Mouse (Mus musculus) layer of hippocampus, adult 18-20 months (tissue): ENCODE data around the gene Ndufb5. TPM values are rescaled to one million over a fixed set of nuclear protein-coding genes. Genes with fewer than 3 reads are reported as not detected.
"Not testable (repeated sequence)": the region's sequence is repeated elsewhere in the genome, so short reads cannot be mapped to it uniquely, and the experiment has no call there.

ENCODE experiments used
- DNase-seq, 2 experiments: peaks; one replicate each; pipeline ENCODE4 v3.0.0; 2022; ENCODE audit warnings: low spot score in 2 of 2
- total RNA-seq, 2 experiments: library from RNA; stranded (reverse); gene quantifications; 2 replicates each; pipeline ENCODE4 v1.2.3; 2021

The Ndufb5 gene
- total RNA-seq, 2 experiments from 2014 or later: 181 to 187 TPM

DNA sequence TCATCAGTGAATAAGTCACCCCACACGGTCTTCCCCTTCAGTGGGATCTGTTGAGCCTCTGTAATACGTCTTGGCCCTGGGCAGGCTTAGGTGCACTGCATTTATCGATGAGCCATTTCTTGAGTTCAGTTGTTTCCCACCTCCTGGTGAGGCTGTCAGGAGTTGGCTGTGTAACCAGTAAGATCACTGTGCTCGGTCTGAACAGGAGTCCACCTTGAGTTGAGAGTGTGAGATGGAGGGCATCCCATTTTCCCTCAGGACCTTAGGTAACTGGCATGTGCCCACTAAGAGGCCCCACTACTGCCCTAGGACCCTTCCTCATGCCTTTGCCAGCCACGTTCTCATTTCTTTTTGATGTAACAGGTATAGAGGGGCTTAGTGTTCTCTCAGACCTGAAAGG lies 10.8 kb upstream of the Ndufb5 start:
- no peak for DNase-seq

DNA sequence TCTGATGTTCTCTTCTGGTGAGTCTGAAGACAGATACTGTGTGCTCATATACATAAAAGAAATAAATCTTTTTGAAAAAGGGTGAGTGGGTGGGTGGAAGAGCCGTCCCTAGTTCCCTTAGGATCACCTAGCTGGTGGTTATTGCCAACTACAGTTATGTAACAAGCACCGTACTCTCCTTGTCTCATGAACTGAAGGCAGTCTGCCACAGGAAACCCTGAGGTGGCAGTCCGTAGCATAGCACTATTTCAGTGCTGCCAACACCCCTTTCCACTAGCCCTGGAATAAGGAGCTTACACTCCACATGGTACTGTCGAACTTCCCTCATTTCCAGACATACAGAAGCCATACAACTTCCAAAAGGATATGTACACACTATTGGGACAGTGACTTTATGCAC lies 8.9 kb upstream of the Ndufb5 start:
- DNase-seq: no peak

DNA sequence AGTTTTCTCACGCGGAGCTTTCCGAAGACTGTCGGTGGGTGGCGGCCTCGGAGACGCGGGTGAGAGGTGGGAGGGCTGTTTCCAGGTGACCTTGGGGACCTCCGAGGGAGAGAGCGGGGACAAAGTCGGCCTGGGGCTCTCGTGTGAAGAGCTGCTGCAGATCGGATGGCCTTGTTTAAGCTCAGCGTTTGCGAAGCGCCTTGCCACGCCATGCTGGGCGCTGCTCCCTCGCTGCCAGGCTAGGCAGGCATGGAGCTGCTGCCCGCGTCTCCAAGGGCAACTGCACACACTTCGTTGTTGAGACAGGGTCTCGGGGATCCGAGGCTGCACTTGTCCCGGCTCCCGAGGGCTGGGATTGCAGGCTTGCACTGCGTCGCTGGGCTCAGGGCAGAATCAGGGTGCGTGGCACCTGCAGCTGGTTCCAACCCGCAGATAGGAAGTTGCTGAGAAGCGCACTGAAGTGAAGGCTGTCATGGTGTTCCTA lies 424 bp downstream of the Ndufb5 start, which contains the start of gene Mrpl47:
Mrpl47 (minus strand) TSS at position 434 of the 484 bp plus-strand sequence.
- DNase-seq: no peak

DNA sequence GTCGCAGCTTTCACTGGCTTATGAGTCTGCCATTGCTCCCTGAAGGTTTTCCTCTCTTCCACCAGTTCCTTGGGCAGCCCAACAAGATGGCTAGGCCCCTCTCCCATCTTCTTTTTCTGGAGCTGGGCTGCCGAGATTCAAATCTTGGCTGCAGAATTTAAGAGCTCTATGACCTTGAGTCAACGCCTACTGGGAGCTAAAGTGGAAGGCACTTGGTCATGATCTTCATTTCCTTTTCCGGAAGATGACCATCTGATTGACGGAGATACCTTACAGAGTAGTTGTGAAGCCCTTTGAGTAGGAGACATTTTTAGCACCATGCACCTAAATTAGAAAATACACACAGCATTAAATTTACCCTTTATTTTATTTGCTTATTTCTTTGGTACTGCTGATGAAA lies 1.8 kb downstream of the Ndufb5 start:
- DNase-seq: no peak

DNA sequence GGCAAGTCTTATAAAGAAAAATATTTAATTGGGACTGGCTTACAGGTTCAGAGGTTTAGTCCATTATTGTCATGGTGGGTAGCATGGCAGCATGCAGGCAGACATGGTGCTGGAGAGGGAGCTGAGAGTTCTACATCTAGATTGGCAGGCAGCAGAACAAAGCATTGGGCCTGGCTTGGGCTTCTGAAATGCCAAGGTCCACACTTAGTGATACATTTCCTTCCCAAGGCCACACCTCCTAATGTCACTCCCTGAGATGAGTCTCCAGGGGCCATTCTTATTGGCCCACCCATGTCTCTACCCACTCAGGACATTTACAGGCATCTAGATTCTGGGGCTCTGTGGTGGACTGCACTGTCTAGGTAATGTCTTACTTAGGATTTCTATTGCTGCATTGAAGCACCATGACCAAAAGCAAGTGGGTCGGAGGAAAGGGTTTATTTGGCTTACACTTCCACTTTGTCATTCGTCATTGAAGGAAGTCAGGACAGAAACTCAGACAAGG lies 5.5 kb downstream of the Ndufb5 start:
- DNase-seq: no peak

DNA sequence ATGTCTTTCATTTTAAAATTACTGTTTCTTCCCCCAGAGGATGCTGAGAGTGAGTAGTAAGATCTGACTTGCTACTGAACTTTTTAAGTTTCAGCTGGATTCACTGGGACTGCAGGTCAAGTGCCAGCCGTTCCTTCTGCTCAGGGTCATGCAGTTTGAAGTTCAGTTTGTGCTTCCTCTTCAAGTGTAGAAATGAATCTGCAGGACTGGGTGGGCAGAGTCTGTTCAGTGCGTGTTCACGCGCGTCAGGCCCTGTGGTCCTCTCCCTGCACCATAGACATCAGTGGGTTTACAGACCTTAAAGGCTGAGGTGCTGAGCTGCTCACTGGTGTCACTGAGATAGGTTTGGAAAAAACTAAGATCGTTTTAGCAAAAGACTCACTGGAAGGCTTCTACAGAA lies 8.2 kb downstream of the Ndufb5 start:
- no peak for DNase-seq

DNA sequence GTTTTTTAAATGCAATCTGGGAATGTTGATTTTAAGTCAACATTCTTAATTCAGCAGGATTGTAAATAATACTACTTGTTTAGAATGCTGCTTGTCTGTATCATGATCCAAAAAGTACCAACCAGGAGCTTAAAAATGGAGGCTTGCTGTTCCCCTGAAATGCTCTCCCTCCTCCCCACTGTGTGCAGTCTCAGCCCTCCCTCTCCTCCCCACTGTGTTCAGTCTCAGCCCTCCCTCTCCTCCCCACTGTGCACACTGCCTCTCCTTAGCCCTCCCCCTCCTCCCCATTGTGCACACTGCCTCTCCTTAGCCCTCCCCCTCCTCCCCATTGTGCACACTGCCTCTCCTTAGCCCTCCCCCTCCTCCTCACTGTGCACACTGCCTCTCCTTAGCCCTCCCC lies 8.6 kb downstream of the Ndufb5 start:
- DNase-seq: not testable (repeated sequence)

DNA sequence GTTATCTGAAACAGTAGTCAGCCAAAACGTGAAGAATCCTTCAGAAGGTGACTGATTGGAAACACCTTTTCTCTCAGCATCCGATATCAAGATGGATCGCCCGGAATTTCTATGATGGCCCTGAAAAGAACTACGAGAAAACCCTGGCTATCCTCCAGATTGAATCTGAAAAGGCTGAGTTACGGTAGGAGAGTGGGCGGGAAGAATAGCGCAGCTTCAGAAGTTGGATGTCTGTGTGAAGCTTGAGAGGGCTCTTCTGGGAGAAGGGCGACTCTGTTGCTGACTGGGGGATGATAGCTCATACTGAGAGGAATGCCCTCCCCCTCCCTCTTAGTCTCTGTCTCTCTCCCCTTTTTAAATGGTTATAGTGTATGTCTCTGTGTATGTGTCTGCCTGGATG lies 11.6 kb downstream of the Ndufb5 start:
- DNase-seq: peak; percentile 7 to 28

DNA sequence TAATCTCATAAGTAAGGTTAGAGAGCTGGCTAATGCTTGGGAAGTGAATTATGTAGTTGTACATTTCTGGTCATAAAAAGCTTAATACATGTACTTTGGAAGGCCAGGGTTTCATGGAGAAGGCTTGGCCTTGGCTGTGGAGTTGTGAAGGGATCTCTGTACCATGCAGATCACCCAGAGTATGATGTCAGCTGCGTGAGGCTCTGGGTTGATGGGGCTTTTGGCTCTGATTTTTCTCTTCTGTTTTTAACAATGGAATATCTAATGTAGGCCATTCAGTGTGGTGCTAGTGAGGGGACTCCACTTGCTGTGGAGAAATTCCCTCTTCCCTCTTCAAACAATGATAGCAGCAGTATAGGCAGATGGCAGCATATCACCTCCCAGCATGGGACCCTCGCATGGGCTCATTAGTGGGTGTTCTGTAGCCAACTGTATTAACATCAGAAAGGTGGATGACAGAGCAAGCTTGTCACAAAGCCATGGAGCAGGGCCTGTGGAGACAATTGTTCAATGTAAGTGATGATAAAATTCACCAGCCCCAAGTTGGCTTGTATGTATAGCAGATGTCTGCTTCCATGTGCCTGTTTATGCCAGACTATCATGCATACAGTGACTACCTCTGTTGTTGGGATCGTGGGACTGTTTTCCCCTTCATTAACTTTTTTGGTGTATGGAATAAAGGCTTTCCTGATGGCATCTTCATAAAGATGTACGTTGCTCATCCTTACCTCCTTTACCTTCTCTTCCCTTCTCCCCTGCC lies 13.2 kb downstream of the Ndufb5 start:
- no peak for DNase-seq

DNA sequence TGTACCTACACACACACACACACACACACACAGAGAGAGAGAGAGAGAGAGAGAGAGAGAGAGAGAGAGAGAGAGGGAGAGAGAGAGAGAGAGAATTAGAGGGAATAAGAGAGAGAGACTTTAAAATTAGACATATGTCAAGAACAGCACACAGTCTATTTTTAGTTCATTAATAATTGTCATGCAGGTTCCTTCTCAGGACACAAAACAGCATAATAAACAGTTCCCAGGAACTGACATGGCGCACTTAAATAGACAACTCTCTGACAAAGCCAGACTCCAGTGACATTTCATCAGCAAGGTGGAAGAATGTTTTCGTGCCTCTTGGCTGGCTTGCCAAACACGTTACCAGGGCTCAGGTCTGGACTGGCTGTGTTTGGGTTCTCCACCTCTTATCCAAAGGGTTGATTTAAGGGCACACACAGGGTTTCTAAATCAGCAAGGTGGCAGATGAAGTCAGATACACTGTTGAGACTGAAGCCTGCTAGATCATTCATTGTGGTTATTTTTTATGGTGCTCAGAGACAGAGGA lies 17.7 kb downstream of the Ndufb5 start:
- DNase-seq: no peak

DNA sequence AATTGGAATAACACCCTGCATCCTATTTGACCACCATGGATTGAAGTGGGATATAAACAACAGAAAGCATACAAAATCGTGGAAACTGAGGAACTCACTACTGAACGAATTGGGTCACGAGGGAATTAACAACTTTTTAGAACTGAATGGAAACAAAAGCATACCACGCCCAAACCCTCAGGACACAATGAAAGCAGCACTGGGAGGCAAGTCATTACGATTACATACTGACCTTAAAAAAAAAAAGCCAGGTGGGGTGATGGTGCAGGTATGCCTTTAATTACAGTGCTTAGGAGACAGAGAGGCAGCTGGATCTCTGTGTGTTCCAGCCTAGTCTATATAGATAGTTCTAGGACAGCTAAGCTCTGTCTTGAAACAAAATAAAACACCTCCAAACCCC lies 22.4 kb downstream of the Ndufb5 start:
- DNase-seq: no peak

DNA sequence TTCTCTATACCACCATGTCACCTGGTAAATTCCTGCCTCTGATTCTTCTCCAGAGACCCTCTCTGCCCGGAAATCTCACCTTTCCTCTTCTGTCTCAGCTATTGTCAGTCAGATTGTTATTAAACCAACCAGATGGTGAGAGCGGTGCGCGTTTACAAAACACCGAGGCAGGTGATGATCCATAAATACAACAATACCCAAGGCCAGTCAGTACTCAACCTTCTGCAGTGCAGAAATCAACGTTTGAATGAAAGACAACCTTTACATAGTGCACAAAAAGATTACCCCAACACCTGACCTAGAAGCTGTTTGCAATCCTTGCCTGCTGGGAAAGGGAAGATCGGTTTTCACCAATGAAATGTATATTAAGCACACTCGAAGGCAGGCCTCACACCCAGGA lies 26.2 kb downstream of the Ndufb5 start:
- DNase-seq: no peak

DNA sequence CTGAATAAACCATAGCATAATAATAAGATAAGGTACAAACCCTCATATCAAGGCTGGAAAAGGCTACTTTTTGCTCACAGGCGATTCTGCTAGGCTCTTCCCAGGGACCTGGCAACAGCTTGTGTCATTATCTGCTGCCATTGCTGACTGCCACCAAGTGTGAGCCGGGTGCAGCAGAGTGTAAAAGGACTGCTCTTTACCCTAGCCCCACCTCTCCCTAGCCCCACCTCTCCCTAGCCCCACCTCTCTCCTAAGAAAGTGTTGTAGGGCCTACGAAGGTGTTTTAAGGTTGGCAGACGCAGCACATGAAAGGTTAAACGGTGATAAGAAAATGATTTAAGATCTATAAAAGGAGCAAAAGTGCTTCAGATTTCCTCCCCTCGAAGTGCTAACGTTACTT lies 27.1 kb downstream of the Ndufb5 start:
- DNase-seq: no peak

DNA sequence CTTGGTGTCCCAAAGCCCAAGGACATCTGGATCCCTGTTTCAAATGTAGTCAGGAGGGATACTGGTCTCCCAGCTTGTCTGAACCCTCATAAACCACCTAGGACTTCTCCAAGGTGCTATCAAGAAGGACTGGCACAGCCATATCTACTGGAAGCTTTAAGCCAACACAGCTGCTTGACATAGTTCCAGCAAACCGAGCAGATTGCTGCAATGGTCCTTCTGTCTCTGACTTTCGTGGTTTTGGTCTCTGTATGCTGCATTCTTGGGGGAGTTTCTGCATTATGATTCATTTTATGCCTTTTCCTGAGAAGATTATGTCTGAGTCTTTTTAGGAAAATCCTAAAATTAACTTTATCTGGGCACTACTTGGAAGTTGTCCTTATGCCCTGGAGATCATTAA lies 34.0 kb downstream of the Ndufb5 start:
- DNase-seq: no peak

Other genes starting within 250 kb of the Ndufb5 start
- under 1 TPM in 1 of 2 experiments, not detected in 1; 0.76 TPM for gene Kcnmb3, start 244.8 kb upstream of the Ndufb5 start, total RNA-seq
- 10 to 100 TPM; 32.0 to 35.3 TPM for gene Zfp639, start 226.7 kb upstream of the Ndufb5 start, total RNA-seq
- gene Mfn1, start 207.5 kb upstream of the Ndufb5 start, total RNA-seq: 10 to 100 TPM; 86.7 to 88.5 TPM
- 10 to 100 TPM; 12.4 to 13.7 TPM for gene Gnb4, start 120.4 kb upstream of the Ndufb5 start, total RNA-seq
- gene Actl6a, start 30.7 kb upstream of the Ndufb5 start, total RNA-seq: 10 to 100 TPM; 16.3 to 17.3 TPM
- 10 to 100 TPM; 18.0 to 18.4 TPM for gene Mrpl47, start 615 bp downstream of the Ndufb5 start, total RNA-seq
- 10 to 100 TPM; 20.2 to 20.4 TPM for gene Usp13, start 80.6 kb downstream of the Ndufb5 start, total RNA-seq